Mouse (Mus musculus): Measurements from ENCODE around the gene Rnf145. TPM values are rescaled to one million over a fixed set of nuclear protein-coding genes. Genes with fewer than 3 reads are reported as not detected.

Gene Rnf145
- polyA plus RNA-seq, 1 experiment from 2014 or later: 49.5 TPM

- Histone ChIP-seq H3K36me3 (ENCODE audit: control insufficient read depth, insufficient read depth) (no peaks in the 10 kb centered on the region), H3K9ac (ENCODE audit: low read depth, low read length) (no peak overlapping the region), H3K4me2 (ENCODE audit: low read depth, low read length) (no peak overlapping the region), H3K27ac (ENCODE audit: low read length) (no peak overlapping the region), H3K27me3 (ENCODE audit: control insufficient read depth, insufficient read depth, low read depth, low read length) (no peaks in the 10 kb centered on the region), H3K9me3 (replicated peaks; ENCODE audit: control insufficient read depth, low read length) (no peaks in the 10 kb centered on the region), H3K4me1 (ENCODE audit: control insufficient read depth, low read depth, low read length) (peaks cover 8% of the 10 kb centered on the region), H3K4me3 (ENCODE audit: low read depth, low read length) (no peak overlapping the region)
- no peak for ATAC-seq (ENCODE audit: low read depth)
- WGBS (ENCODE audit: insufficient replicate concordance): 80% methylated on average over 7 of the region's 7 CpGs
Observed at GRCm38 (mm10) chr11:44485089-44485736, 33.6 kb upstream of the Rnf145 start.

GRCm38 (mm10) chr11:44489117-44489516, 29.6 kb upstream of the Rnf145 start:
- peak; percentile 62 for ATAC-seq (ENCODE audit: low read depth)
- H3K9ac ChIP-seq (ENCODE audit: low read depth, low read length): no peak overlapping the region
- H3K27me3 ChIP-seq (ENCODE audit: control insufficient read depth, insufficient read depth, low read depth, low read length): no peaks in the 10 kb centered on the region
- 89% methylated on average over 1 of the region's 1 CpGs for WGBS (ENCODE audit: insufficient replicate concordance)
- H3K36me3 ChIP-seq (ENCODE audit: control insufficient read depth, insufficient read depth): no peaks in the 10 kb centered on the region
- no peak overlapping the region for H3K27ac ChIP-seq (ENCODE audit: low read length)
- H3K4me2 ChIP-seq (ENCODE audit: low read depth, low read length): no peak overlapping the region
- H3K4me3 ChIP-seq (ENCODE audit: low read depth, low read length): no peak overlapping the region
- H3K9me3 ChIP-seq (replicated peaks; ENCODE audit: control insufficient read depth, low read length): no peaks in the 10 kb centered on the region
- H3K4me1 ChIP-seq (ENCODE audit: control insufficient read depth, low read depth, low read length): peaks cover 9% of the 10 kb centered on the region

GRCm38 (mm10) chr11:44494643-44495323, 24.0 kb upstream of the Rnf145 start:
- Histone ChIP-seq H3K36me3 (ENCODE audit: control insufficient read depth, insufficient read depth) (no peaks in the 10 kb centered on the region), H3K4me1 (ENCODE audit: control insufficient read depth, low read depth, low read length) (peaks cover 20% of the 10 kb centered on the region), H3K27me3 (ENCODE audit: control insufficient read depth, insufficient read depth, low read depth, low read length) (no peaks in the 10 kb centered on the region), H3K9ac (ENCODE audit: low read depth, low read length) (no peak overlapping the region), H3K27ac (ENCODE audit: low read length) (peak overlapping the region; percentile 64), H3K4me2 (ENCODE audit: low read depth, low read length) (peak overlapping the region; percentile 15; the same call in 1 of the 2 replicates), H3K4me3 (ENCODE audit: low read depth, low read length) (no peak overlapping the region), H3K9me3 (replicated peaks; ENCODE audit: control insufficient read depth, low read length) (no peaks in the 10 kb centered on the region)
- WGBS (ENCODE audit: insufficient replicate concordance): 39% methylated on average over 5 of the region's 5 CpGs
- ATAC-seq (ENCODE audit: low read depth): peak; percentile 89

GRCm38 (mm10) chr11:44496217-44496616, 22.5 kb upstream of the Rnf145 start:
- Histone ChIP-seq H3K9me3 (replicated peaks; ENCODE audit: control insufficient read depth, low read length) (no peaks in the 10 kb centered on the region), H3K36me3 (ENCODE audit: control insufficient read depth, insufficient read depth) (no peaks in the 10 kb centered on the region), H3K9ac (ENCODE audit: low read depth, low read length) (peak overlapping the region; percentile 8; the same call in 1 of the 2 replicates), H3K4me1 (ENCODE audit: control insufficient read depth, low read depth, low read length) (peaks cover 20% of the 10 kb centered on the region), H3K4me3 (ENCODE audit: low read depth, low read length) (no peak overlapping the region), H3K27ac (ENCODE audit: low read length) (peak overlapping the region; percentile 1; the same call in 1 of the 2 replicates), H3K4me2 (ENCODE audit: low read depth, low read length) (no peak overlapping the region), H3K27me3 (ENCODE audit: control insufficient read depth, insufficient read depth, low read depth, low read length) (no peaks in the 10 kb centered on the region)
- WGBS (ENCODE audit: insufficient replicate concordance): 57% methylated on average over 3 of the region's 3 CpGs
- ATAC-seq (ENCODE audit: low read depth): no peak

GRCm38 (mm10) chr11:44498412-44499272, 20.1 kb upstream of the Rnf145 start:
- Histone ChIP-seq H3K4me1 (ENCODE audit: control insufficient read depth, low read depth, low read length) (peaks cover 20% of the 10 kb centered on the region), H3K4me3 (ENCODE audit: low read depth, low read length) (no peak overlapping the region), H3K27me3 (ENCODE audit: control insufficient read depth, insufficient read depth, low read depth, low read length) (no peaks in the 10 kb centered on the region), H3K4me2 (ENCODE audit: low read depth, low read length) (no peak overlapping the region), H3K9me3 (replicated peaks; ENCODE audit: control insufficient read depth, low read length) (no peaks in the 10 kb centered on the region), H3K9ac (ENCODE audit: low read depth, low read length) (no peak overlapping the region), H3K36me3 (ENCODE audit: control insufficient read depth, insufficient read depth) (no peaks in the 10 kb centered on the region), H3K27ac (ENCODE audit: low read length) (no peak overlapping the region)
- no peak for ATAC-seq (ENCODE audit: low read depth)
- WGBS (ENCODE audit: insufficient replicate concordance): 60% methylated on average over 13 of the region's 13 CpGs

GRCm38 (mm10) chr11:44500966-44501365, 17.8 kb upstream of the Rnf145 start:
- no peaks in the 10 kb centered on the region for H3K27me3 ChIP-seq (ENCODE audit: control insufficient read depth, insufficient read depth, low read depth, low read length)
- H3K9me3 ChIP-seq (replicated peaks; ENCODE audit: control insufficient read depth, low read length): no peaks in the 10 kb centered on the region
- no peak overlapping the region for H3K4me2 ChIP-seq (ENCODE audit: low read depth, low read length)
- WGBS (ENCODE audit: insufficient replicate concordance): 63% methylated on average over 7 of the region's 7 CpGs
- no peak for ATAC-seq (ENCODE audit: low read depth)
- H3K36me3 ChIP-seq (ENCODE audit: control insufficient read depth, insufficient read depth): no peaks in the 10 kb centered on the region
- no peak overlapping the region for H3K27ac ChIP-seq (ENCODE audit: low read length)
- peaks cover 9% of the 10 kb centered on the region; the same call in 1 of the 2 replicates for H3K4me1 ChIP-seq (ENCODE audit: control insufficient read depth, low read depth, low read length)
- no peak overlapping the region for H3K4me3 ChIP-seq (ENCODE audit: low read depth, low read length)
- no peak overlapping the region for H3K9ac ChIP-seq (ENCODE audit: low read depth, low read length)

- H3K27me3 ChIP-seq (ENCODE audit: control insufficient read depth, insufficient read depth, low read depth, low read length): no peaks in the 10 kb centered on the region
- no peaks in the 10 kb centered on the region for H3K9me3 ChIP-seq (replicated peaks; ENCODE audit: control insufficient read depth, low read length)
- no peak overlapping the region for H3K4me3 ChIP-seq (ENCODE audit: low read depth, low read length)
- no peak for ATAC-seq (ENCODE audit: low read depth)
- WGBS (ENCODE audit: insufficient replicate concordance): 79% methylated on average over 2 of the region's 2 CpGs
- no peak overlapping the region for H3K4me2 ChIP-seq (ENCODE audit: low read depth, low read length)
- no peaks in the 10 kb centered on the region for H3K36me3 ChIP-seq (ENCODE audit: control insufficient read depth, insufficient read depth)
- H3K27ac ChIP-seq (ENCODE audit: low read length): no peak overlapping the region
- peaks cover 9% of the 10 kb centered on the region; the same call in 1 of the 2 replicates for H3K4me1 ChIP-seq (ENCODE audit: control insufficient read depth, low read depth, low read length)
- H3K9ac ChIP-seq (ENCODE audit: low read depth, low read length): no peak overlapping the region
Observed at GRCm38 (mm10) chr11:44501477-44501876, 17.3 kb upstream of the Rnf145 start.

- no peaks in the 10 kb centered on the region for H3K9me3 ChIP-seq (replicated peaks; ENCODE audit: control insufficient read depth, low read length)
- H3K27ac ChIP-seq (ENCODE audit: low read length): no peak overlapping the region
- no peak overlapping the region for H3K4me2 ChIP-seq (ENCODE audit: low read depth, low read length)
- no peaks in the 10 kb centered on the region for H3K27me3 ChIP-seq (ENCODE audit: control insufficient read depth, insufficient read depth, low read depth, low read length)
- 67% methylated on average over 5 of the region's 5 CpGs for WGBS (ENCODE audit: insufficient replicate concordance)
- no peak overlapping the region for H3K4me3 ChIP-seq (ENCODE audit: low read depth, low read length)
- H3K9ac ChIP-seq (ENCODE audit: low read depth, low read length): no peak overlapping the region
- no peak for ATAC-seq (ENCODE audit: low read depth)
- no peaks in the 10 kb centered on the region for H3K36me3 ChIP-seq (ENCODE audit: control insufficient read depth, insufficient read depth)
- H3K4me1 ChIP-seq (ENCODE audit: control insufficient read depth, low read depth, low read length): peaks cover 16% of the 10 kb centered on the region
Observed at GRCm38 (mm10) chr11:44502931-44503330, 15.8 kb upstream of the Rnf145 start.
